Mouse (Mus musculus): ENCODE measurements around the gene Gm5105. TPM values are rescaled to one million over a fixed set of nuclear protein-coding genes. Genes with fewer than 3 reads are reported as not detected.
A peak's percentile ranks its signal among the peaks of the same experiment; 100 is the strongest.

Gene Gm5105
- not detected in 2 replicates for polyA plus RNA-seq (2011; ENCODE audit: insufficient read depth, insufficient read length, low read depth, missing spikeins)

- no peak within 1 kb of the TSS for H3K9ac ChIP-seq (ENCODE audit: low read depth, poor library complexity, severe bottlenecking)
- no peak within 1 kb of the TSS for H3K27ac ChIP-seq (ENCODE audit: insufficient read depth, low read length)
Observed at GRCm38 (mm10) chr3:138067288-138067687, at the start of gene Gm5105. Gene Gm5105, minus strand, starts transcription at chr3:138067388.

GRCm38 (mm10) chr3:138116871-138117270 is 49.7 kb upstream of the Gm5105 start:
- no peaks in the 10 kb centered on the region for H3K4me1 ChIP-seq (ENCODE audit: control insufficient read depth, insufficient read depth, low read length)
- H3K4me3 ChIP-seq (ENCODE audit: low read depth, low read length), result no peak overlapping the region
- no peaks in the 10 kb centered on the region for H3K27me3 ChIP-seq (ENCODE audit: control insufficient read depth, insufficient read depth, low read length, poor library complexity, severe bottlenecking)
- no peak overlapping the region for H3K9ac ChIP-seq (ENCODE audit: low read depth, poor library complexity, severe bottlenecking)
- TF ChIP-seq POLR2A (IDR thresholded peaks at IDR 0.05; ENCODE audit: insufficient read depth, low read length) (no peak), EP300 (IDR thresholded peaks at IDR 0.05; ENCODE audit: insufficient read depth, low read depth, low read length) (no peak), CTCF (IDR thresholded peaks at IDR 0.05; ENCODE audit: low read depth, low read length) (no peak)
- no peaks in the 10 kb centered on the region for H3K9me3 ChIP-seq (replicated peaks; ENCODE audit: control insufficient read depth, insufficient read depth, low read length, poor library complexity, severe bottlenecking)
- no peaks in the 10 kb centered on the region for H3K36me3 ChIP-seq (ENCODE audit: control insufficient read depth, insufficient read depth, low read length, poor library complexity, severe bottlenecking)
- no peak overlapping the region for H3K27ac ChIP-seq (ENCODE audit: insufficient read depth, low read length)

More at GRCm38 (mm10) chr3:138067288-138067687, at the start of gene Gm5105:
- Histone ChIP-seq H3K27me3 (ENCODE audit: control insufficient read depth, insufficient read depth, low read length, poor library complexity, severe bottlenecking) (no peaks in the 10 kb centered on the region), H3K9me3 (replicated peaks; ENCODE audit: control insufficient read depth, insufficient read depth, low read length, poor library complexity, severe bottlenecking) (no peaks in the 10 kb centered on the region), H3K36me3 (ENCODE audit: control insufficient read depth, insufficient read depth, low read length, poor library complexity, severe bottlenecking) (no peaks in the 10 kb centered on the region), H3K4me3 (ENCODE audit: low read depth, low read length) (no peak within 1 kb of the TSS), H3K4me1 (ENCODE audit: control insufficient read depth, insufficient read depth, low read length) (no peaks in the 10 kb centered on the region)
- TF ChIP-seq CTCF (IDR thresholded peaks at IDR 0.05; ENCODE audit: low read depth, low read length), result no peak
- TF ChIP-seq EP300 (IDR thresholded peaks at IDR 0.05; ENCODE audit: insufficient read depth, low read depth, low read length), result no peak
- no peak for TF ChIP-seq POLR2A (IDR thresholded peaks at IDR 0.05; ENCODE audit: insufficient read depth, low read length)

- Histone ChIP-seq H3K4me3 (ENCODE audit: low read depth, low read length) (peak overlapping the region; percentile 22), H3K27ac (ENCODE audit: insufficient read depth, low read length) (no peak overlapping the region)
- TF ChIP-seq EP300 (IDR thresholded peaks at IDR 0.05; ENCODE audit: insufficient read depth, low read depth, low read length), result no peak
- no peak for TF ChIP-seq POLR2A (IDR thresholded peaks at IDR 0.05; ENCODE audit: insufficient read depth, low read length)
- no peak for TF ChIP-seq CTCF (IDR thresholded peaks at IDR 0.05; ENCODE audit: low read depth, low read length)
Observed at GRCm38 (mm10) chr3:138114106-138114505, 46.9 kb upstream of the Gm5105 start.

GRCm38 (mm10) chr3:138110910-138111782 is 44.0 kb upstream of the Gm5105 start:
- TF ChIP-seq CTCF (IDR thresholded peaks at IDR 0.05; ENCODE audit: low read depth, low read length), result no peak
- TF ChIP-seq POLR2A (IDR thresholded peaks at IDR 0.05; ENCODE audit: insufficient read depth, low read length), result no peak
- TF ChIP-seq EP300 (IDR thresholded peaks at IDR 0.05; ENCODE audit: insufficient read depth, low read depth, low read length), result no peak
- Histone ChIP-seq H3K27me3 (ENCODE audit: control insufficient read depth, insufficient read depth, low read length, poor library complexity, severe bottlenecking) (no peaks in the 10 kb centered on the region), H3K4me3 (ENCODE audit: low read depth, low read length) (no peak overlapping the region), H3K4me1 (ENCODE audit: control insufficient read depth, insufficient read depth, low read length) (no peaks in the 10 kb centered on the region), H3K27ac (ENCODE audit: insufficient read depth, low read length) (no peak overlapping the region), H3K9ac (ENCODE audit: low read depth, poor library complexity, severe bottlenecking) (no peak overlapping the region), H3K9me3 (replicated peaks; ENCODE audit: control insufficient read depth, insufficient read depth, low read length, poor library complexity, severe bottlenecking) (no peaks in the 10 kb centered on the region), H3K36me3 (ENCODE audit: control insufficient read depth, insufficient read depth, low read length, poor library complexity, severe bottlenecking) (no peaks in the 10 kb centered on the region)

More at GRCm38 (mm10) chr3:138114106-138114505, 46.9 kb upstream of the Gm5105 start:
- Histone ChIP-seq H3K4me1 (ENCODE audit: control insufficient read depth, insufficient read depth, low read length) (no peaks in the 10 kb centered on the region), H3K27me3 (ENCODE audit: control insufficient read depth, insufficient read depth, low read length, poor library complexity, severe bottlenecking) (no peaks in the 10 kb centered on the region), H3K36me3 (ENCODE audit: control insufficient read depth, insufficient read depth, low read length, poor library complexity, severe bottlenecking) (no peaks in the 10 kb centered on the region), H3K9ac (ENCODE audit: low read depth, poor library complexity, severe bottlenecking) (no peak overlapping the region), H3K9me3 (replicated peaks; ENCODE audit: control insufficient read depth, insufficient read depth, low read length, poor library complexity, severe bottlenecking) (no peaks in the 10 kb centered on the region)

GRCm38 (mm10) chr3:138106887-138107286 is 39.7 kb upstream of the Gm5105 start:
- no peak overlapping the region for H3K27ac ChIP-seq (ENCODE audit: insufficient read depth, low read length)
- no peaks in the 10 kb centered on the region for H3K36me3 ChIP-seq (ENCODE audit: control insufficient read depth, insufficient read depth, low read length, poor library complexity, severe bottlenecking)
- no peaks in the 10 kb centered on the region for H3K4me1 ChIP-seq (ENCODE audit: control insufficient read depth, insufficient read depth, low read length)
- H3K27me3 ChIP-seq (ENCODE audit: control insufficient read depth, insufficient read depth, low read length, poor library complexity, severe bottlenecking), result no peaks in the 10 kb centered on the region
- no peak overlapping the region for H3K4me3 ChIP-seq (ENCODE audit: low read depth, low read length)
- no peak overlapping the region for H3K9ac ChIP-seq (ENCODE audit: low read depth, poor library complexity, severe bottlenecking)
- TF ChIP-seq CTCF (IDR thresholded peaks at IDR 0.05; ENCODE audit: low read depth, low read length) (no peak), POLR2A (IDR thresholded peaks at IDR 0.05; ENCODE audit: insufficient read depth, low read length) (no peak), EP300 (IDR thresholded peaks at IDR 0.05; ENCODE audit: insufficient read depth, low read depth, low read length) (no peak)
- H3K9me3 ChIP-seq (replicated peaks; ENCODE audit: control insufficient read depth, insufficient read depth, low read length, poor library complexity, severe bottlenecking), result no peaks in the 10 kb centered on the region

- TF ChIP-seq CTCF (IDR thresholded peaks at IDR 0.05; ENCODE audit: low read depth, low read length) (no peak), POLR2A (IDR thresholded peaks at IDR 0.05; ENCODE audit: insufficient read depth, low read length) (no peak), EP300 (IDR thresholded peaks at IDR 0.05; ENCODE audit: insufficient read depth, low read depth, low read length) (no peak)
- no peak overlapping the region for H3K4me3 ChIP-seq (ENCODE audit: low read depth, low read length)
- no peaks in the 10 kb centered on the region for H3K27me3 ChIP-seq (ENCODE audit: control insufficient read depth, insufficient read depth, low read length, poor library complexity, severe bottlenecking)
- H3K36me3 ChIP-seq (ENCODE audit: control insufficient read depth, insufficient read depth, low read length, poor library complexity, severe bottlenecking), result no peaks in the 10 kb centered on the region
- H3K9ac ChIP-seq (ENCODE audit: low read depth, poor library complexity, severe bottlenecking), result no peak overlapping the region
- no peaks in the 10 kb centered on the region for H3K4me1 ChIP-seq (ENCODE audit: control insufficient read depth, insufficient read depth, low read length)
- H3K9me3 ChIP-seq (replicated peaks; ENCODE audit: control insufficient read depth, insufficient read depth, low read length, poor library complexity, severe bottlenecking), result no peaks in the 10 kb centered on the region
- H3K27ac ChIP-seq (ENCODE audit: insufficient read depth, low read length), result no peak overlapping the region
Observed at GRCm38 (mm10) chr3:138105056-138105455, 37.9 kb upstream of the Gm5105 start.
